Mouse (Mus musculus) WW6 (cell line): ENCODE measurements around the gene Aurkaip1.
"Not testable (repeated sequence)": the region's sequence is repeated elsewhere in the genome, so short reads cannot be mapped to it uniquely, and the experiment has no call there.

ENCODE experiments used
- DNase-seq: peaks from one replicate; pipeline ENCODE4 v3.0.0-alpha.2; 2013; ENCODE audit warnings: low read depth, low spot score

The Aurkaip1 gene

GRCm38 (mm10) chr4:155831205-155831766 lies at the start of gene Aurkaip1:
Gene Aurkaip1, plus strand, starts transcription at chr4:155831272.
- DNase-seq: peak; percentile 93

- DNase-seq: no peak
Observed at GRCm38 (mm10) chr4:155783486-155784080, 47.5 kb upstream of the Aurkaip1 start.

GRCm38 (mm10) chr4:155784081-155784701 lies 46.9 kb upstream of the Aurkaip1 start:
- no peak for DNase-seq

- no peak for DNase-seq
Observed at GRCm38 (mm10) chr4:155785246-155785645, 45.8 kb upstream of the Aurkaip1 start.

- no peak for DNase-seq
Observed at GRCm38 (mm10) chr4:155785819-155786218, 45.3 kb upstream of the Aurkaip1 start, which contains the start of gene Tmem88b. Gene Tmem88b, minus strand, starts transcription at chr4:155785874.

GRCm38 (mm10) chr4:155788300-155788699 lies 42.8 kb upstream of the Aurkaip1 start:
- no peak for DNase-seq

GRCm38 (mm10) chr4:155788833-155789232 lies 42.2 kb upstream of the Aurkaip1 start:
- not testable (repeated sequence) for DNase-seq

GRCm38 (mm10) chr4:155790021-155790489 lies 41.0 kb upstream of the Aurkaip1 start, which contains the start of gene Ankrd65:
Gene Ankrd65, plus strand, starts transcription at chr4:155790439.
- DNase-seq: no peak

GRCm38 (mm10) chr4:155790650-155791161 lies 40.4 kb upstream of the Aurkaip1 start:
- no peak for DNase-seq

GRCm38 (mm10) chr4:155791240-155791933 lies 39.7 kb upstream of the Aurkaip1 start:
- no peak for DNase-seq

- DNase-seq: no peak
Observed at GRCm38 (mm10) chr4:155793730-155794129, 37.3 kb upstream of the Aurkaip1 start.

GRCm38 (mm10) chr4:155802075-155802474 lies 29.0 kb upstream of the Aurkaip1 start:
- DNase-seq: no peak

GRCm38 (mm10) chr4:155802741-155803339 lies 28.2 kb upstream of the Aurkaip1 start, which contains the start of gene Mrpl20:
Gene Mrpl20, plus strand, starts transcription at chr4:155802878.
- no peak for DNase-seq

- peak; percentile 80 for DNase-seq
Observed at GRCm38 (mm10) chr4:155803340-155804041, 27.6 kb upstream of the Aurkaip1 start.

GRCm38 (mm10) chr4:155807841-155808240 lies 23.2 kb upstream of the Aurkaip1 start:
- no peak for DNase-seq

- DNase-seq: peak; percentile 95
Observed at GRCm38 (mm10) chr4:155811929-155812664, 19.0 kb upstream of the Aurkaip1 start, which contains the start of gene Ccnl2. Gene Ccnl2, plus strand, starts transcription at chr4:155812489.

- no peak for DNase-seq
Observed at GRCm38 (mm10) chr4:155812665-155813181, 18.3 kb upstream of the Aurkaip1 start.

GRCm38 (mm10) chr4:155817533-155817932 lies 13.5 kb upstream of the Aurkaip1 start:
- no peak for DNase-seq

- DNase-seq: no peak
Observed at GRCm38 (mm10) chr4:155821025-155821424, 10.0 kb upstream of the Aurkaip1 start.

GRCm38 (mm10) chr4:155823443-155823842 lies 7.6 kb upstream of the Aurkaip1 start:
- DNase-seq: no peak
